Mouse (Mus musculus): ENCODE results near the gene Pofut2. TPM values are rescaled to one million over a fixed set of nuclear protein-coding genes. Genes with fewer than 3 reads are reported as not detected.

The Pofut2 gene
- polyA plus RNA-seq, 1 experiment from 2014 or later: 53.4 TPM

DNA sequence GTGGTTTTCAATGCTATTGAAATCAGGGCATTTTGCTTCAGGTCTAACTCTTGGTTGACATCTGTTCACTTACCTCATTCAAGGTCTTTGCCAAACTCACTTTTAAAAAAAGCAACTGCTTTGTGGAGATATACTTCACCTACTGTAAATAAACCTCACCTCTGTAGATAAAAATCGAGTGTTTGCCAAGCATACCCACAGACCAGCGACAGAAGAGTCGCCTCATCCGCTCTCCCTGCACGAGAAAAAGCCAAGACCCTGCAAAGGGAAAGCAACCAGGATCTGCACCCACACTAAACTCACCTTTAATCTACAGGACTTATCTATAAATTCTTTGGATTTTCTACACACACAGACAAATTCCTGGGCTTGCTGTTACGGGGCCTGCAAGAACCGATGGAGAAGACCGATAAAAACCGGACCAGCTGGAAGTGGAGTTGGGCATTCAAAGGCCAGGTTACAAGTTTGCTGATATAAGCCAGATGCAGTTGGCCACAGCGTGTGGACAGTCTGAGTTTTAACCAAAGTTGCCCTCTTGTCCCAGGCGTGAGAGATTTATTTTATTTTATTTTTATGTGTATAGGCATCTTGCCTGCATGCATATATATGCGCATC is 39.5 kb upstream of the Pofut2 start:
- Histone ChIP-seq H3K4me1 (no peaks in the 10 kb centered on the region), H3K4me2 (replicated peaks) (no peak overlapping the region), H3K27me3 (no peaks in the 10 kb centered on the region), H3K27ac (replicated peaks) (no peak overlapping the region), H3K9me3 (no peaks in the 10 kb centered on the region), H3K9ac (replicated peaks) (no peak overlapping the region), H3K36me3 (no peaks in the 10 kb centered on the region), H3K4me3 (no peak overlapping the region)
- ATAC-seq (replicated peaks): no peak
- 92% methylated on average over 12 of the region's 12 CpGs for WGBS

DNA sequence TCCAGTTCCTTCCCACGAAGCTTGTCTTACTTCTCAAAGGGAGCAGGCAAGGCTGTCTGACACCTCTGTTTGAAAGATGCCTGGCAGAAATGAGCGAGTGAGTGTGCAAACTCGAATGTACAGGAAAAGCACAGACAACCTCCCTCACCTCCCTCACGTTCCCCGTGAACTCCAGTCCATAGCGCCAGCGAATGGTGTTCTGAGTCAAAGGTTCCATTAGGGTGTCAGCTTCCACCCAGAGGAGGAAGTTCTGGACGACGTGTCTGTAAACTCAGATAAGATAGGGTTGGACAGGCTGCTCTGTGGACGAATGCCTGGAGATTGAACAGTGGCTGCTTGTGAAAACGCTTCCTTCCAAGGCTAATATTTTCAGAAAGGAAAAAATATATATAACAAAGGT is 37.9 kb upstream of the Pofut2 start:
- Histone ChIP-seq H3K9ac (replicated peaks) (no peak overlapping the region), H3K27ac (replicated peaks) (no peak overlapping the region), H3K4me1 (no peaks in the 10 kb centered on the region), H3K4me3 (no peak overlapping the region), H3K36me3 (no peaks in the 10 kb centered on the region), H3K9me3 (no peaks in the 10 kb centered on the region), H3K27me3 (no peaks in the 10 kb centered on the region), H3K4me2 (replicated peaks) (no peak overlapping the region)
- no peak for ATAC-seq (replicated peaks)
- 79% methylated on average over 11 of the region's 11 CpGs for WGBS

DNA sequence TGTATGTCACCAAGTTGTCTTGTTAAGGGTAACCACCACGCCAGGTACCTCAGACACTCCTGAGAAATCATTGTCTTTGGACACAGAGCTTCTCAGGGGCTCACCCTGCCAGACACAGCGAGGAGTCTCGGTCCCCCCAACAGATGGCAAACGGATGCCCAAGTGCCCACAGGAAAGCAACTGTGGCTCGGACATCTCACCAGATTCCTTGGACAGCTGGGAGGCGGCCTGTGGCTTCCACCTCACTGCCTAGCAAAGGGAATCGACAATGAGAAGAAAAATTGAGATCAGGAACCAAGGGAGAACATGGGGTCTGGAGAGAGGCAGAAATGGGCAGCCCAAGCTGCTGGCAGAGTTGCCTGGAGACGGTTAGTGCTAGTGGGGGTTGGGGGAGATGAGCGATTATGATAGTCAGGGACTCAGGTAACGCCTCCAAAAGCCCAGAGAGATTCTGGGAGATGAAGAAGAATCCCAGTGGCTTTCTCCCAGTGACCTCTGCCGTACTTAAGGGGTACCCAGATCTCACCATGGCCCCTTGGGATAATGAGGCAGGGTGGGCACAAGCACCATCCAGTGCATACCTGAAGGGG is 36.0 kb upstream of the Pofut2 start:
- no peak overlapping the region for H3K4me3 ChIP-seq
- H3K27ac ChIP-seq (replicated peaks): no peak overlapping the region
- H3K9ac ChIP-seq (replicated peaks): no peak overlapping the region
- no peak overlapping the region for H3K4me2 ChIP-seq (replicated peaks)
- H3K9me3 ChIP-seq: no peaks in the 10 kb centered on the region
- H3K4me1 ChIP-seq: no peaks in the 10 kb centered on the region
- WGBS: 84% methylated on average over 11 of the region's 11 CpGs
- no peak for ATAC-seq (replicated peaks)
- no peaks in the 10 kb centered on the region for H3K36me3 ChIP-seq
- no peaks in the 10 kb centered on the region for H3K27me3 ChIP-seq

- Histone ChIP-seq H3K27me3 (no peaks in the 10 kb centered on the region), H3K27ac (replicated peaks) (no peak overlapping the region), H3K9ac (replicated peaks) (no peak overlapping the region), H3K4me3 (no peak overlapping the region), H3K4me2 (replicated peaks) (no peak overlapping the region), H3K4me1 (no peaks in the 10 kb centered on the region), H3K9me3 (no peaks in the 10 kb centered on the region), H3K36me3 (no peaks in the 10 kb centered on the region)
- ATAC-seq (replicated peaks): no peak
- 88% methylated on average over 4 of the region's 4 CpGs for WGBS
These were observed 34.6 kb upstream of the Pofut2 start for GRCm38 (mm10) chr10:77224390-77224789.

- 68% methylated on average over 9 of the region's 9 CpGs for WGBS
- no peak overlapping the region for H3K4me3 ChIP-seq
- no peak for ATAC-seq (replicated peaks)
These were observed 33.6 kb upstream of the Pofut2 start for GRCm38 (mm10) chr10:77225414-77225813.

GRCm38 (mm10) chr10:77225995-77226688 is 32.9 kb upstream of the Pofut2 start:
- no peak overlapping the region for H3K4me2 ChIP-seq (replicated peaks)
- no peaks in the 10 kb centered on the region for H3K9me3 ChIP-seq
- no peak overlapping the region for H3K4me3 ChIP-seq
- no peak overlapping the region for H3K27ac ChIP-seq (replicated peaks)
- H3K9ac ChIP-seq (replicated peaks): no peak overlapping the region
- 88% methylated on average over 8 of the region's 8 CpGs for WGBS
- no peaks in the 10 kb centered on the region for H3K36me3 ChIP-seq
- H3K27me3 ChIP-seq: no peaks in the 10 kb centered on the region
- ATAC-seq (replicated peaks): no peak
- no peaks in the 10 kb centered on the region for H3K4me1 ChIP-seq

More at GRCm38 (mm10) chr10:77225414-77225813, 33.6 kb upstream of the Pofut2 start:
- Histone ChIP-seq H3K4me1 (no peaks in the 10 kb centered on the region), H3K27ac (replicated peaks) (no peak overlapping the region), H3K36me3 (no peaks in the 10 kb centered on the region), H3K9ac (replicated peaks) (no peak overlapping the region), H3K4me2 (replicated peaks) (no peak overlapping the region), H3K9me3 (no peaks in the 10 kb centered on the region), H3K27me3 (no peaks in the 10 kb centered on the region)

- no peak overlapping the region for H3K9ac ChIP-seq (replicated peaks)
These were observed 32.2 kb upstream of the Pofut2 start for GRCm38 (mm10) chr10:77226691-77227367.

GRCm38 (mm10) chr10:77227368-77227723 is 31.7 kb upstream of the Pofut2 start:
- Histone ChIP-seq H3K9ac (replicated peaks) (no peak overlapping the region), H3K9me3 (no peaks in the 10 kb centered on the region), H3K27ac (replicated peaks) (no peak overlapping the region), H3K4me3 (no peak overlapping the region), H3K27me3 (no peaks in the 10 kb centered on the region), H3K4me1 (no peaks in the 10 kb centered on the region), H3K4me2 (replicated peaks) (no peak overlapping the region), H3K36me3 (no peaks in the 10 kb centered on the region)
- 88% methylated on average over 6 of the region's 6 CpGs for WGBS
- no peak for ATAC-seq (replicated peaks)

More at GRCm38 (mm10) chr10:77226691-77227367, 32.2 kb upstream of the Pofut2 start:
- Histone ChIP-seq H3K9me3 (no peaks in the 10 kb centered on the region), H3K4me2 (replicated peaks) (no peak overlapping the region), H3K4me3 (no peak overlapping the region), H3K4me1 (no peaks in the 10 kb centered on the region), H3K36me3 (no peaks in the 10 kb centered on the region), H3K27me3 (no peaks in the 10 kb centered on the region), H3K27ac (replicated peaks) (no peak overlapping the region)
- no peak for ATAC-seq (replicated peaks)
- WGBS: 48% methylated on average over 8 of the region's 8 CpGs

GRCm38 (mm10) chr10:77229609-77230595 is 29.1 kb upstream of the Pofut2 start:
- ATAC-seq (replicated peaks): no peak
- WGBS: 86% methylated on average over 13 of the region's 13 CpGs

GRCm38 (mm10) chr10:77231861-77232755 is 26.9 kb upstream of the Pofut2 start:
- H3K27ac ChIP-seq (replicated peaks): no peak overlapping the region
- no peaks in the 10 kb centered on the region for H3K36me3 ChIP-seq
- no peak overlapping the region for H3K4me2 ChIP-seq (replicated peaks)
- no peak overlapping the region for H3K9ac ChIP-seq (replicated peaks)
- H3K4me1 ChIP-seq: no peaks in the 10 kb centered on the region
- H3K27me3 ChIP-seq: no peaks in the 10 kb centered on the region
- no peak for ATAC-seq (replicated peaks)
- H3K4me3 ChIP-seq: no peak overlapping the region
- no peaks in the 10 kb centered on the region for H3K9me3 ChIP-seq
- WGBS: 76% methylated on average over 16 of the region's 16 CpGs

More at GRCm38 (mm10) chr10:77229609-77230595, 29.1 kb upstream of the Pofut2 start:
- no peak overlapping the region for H3K4me3 ChIP-seq
- H3K4me1 ChIP-seq: no peaks in the 10 kb centered on the region
- H3K9ac ChIP-seq (replicated peaks): no peak overlapping the region
- no peak overlapping the region for H3K27ac ChIP-seq (replicated peaks)
- no peak overlapping the region for H3K4me2 ChIP-seq (replicated peaks)
- no peaks in the 10 kb centered on the region for H3K36me3 ChIP-seq
- H3K9me3 ChIP-seq: no peaks in the 10 kb centered on the region
- H3K27me3 ChIP-seq: no peaks in the 10 kb centered on the region

GRCm38 (mm10) chr10:77233230-77233629 is 25.8 kb upstream of the Pofut2 start:
- no peaks in the 10 kb centered on the region for H3K27me3 ChIP-seq
- H3K4me1 ChIP-seq: no peaks in the 10 kb centered on the region
- H3K4me2 ChIP-seq (replicated peaks): no peak overlapping the region
- H3K9ac ChIP-seq (replicated peaks): no peak overlapping the region
- ATAC-seq (replicated peaks): no peak
- WGBS: 97% methylated on average over 1 of the region's 1 CpGs
- H3K36me3 ChIP-seq: no peaks in the 10 kb centered on the region
- H3K4me3 ChIP-seq: no peak overlapping the region
- H3K9me3 ChIP-seq: no peaks in the 10 kb centered on the region
- H3K27ac ChIP-seq (replicated peaks): no peak overlapping the region
